Mouse (Mus musculus): ENCODE data around the gene Hist1h2ag.
A peak's percentile ranks its signal among the peaks of the same experiment; 100 is the strongest.
"Not testable (repeated sequence)": the region's sequence is repeated elsewhere in the genome, so short reads cannot be mapped to it uniquely, and the experiment has no call there.

The Hist1h2ag gene

GRCm38 (mm10) chr13:22042568-22043502 lies at the start of gene Hist1h2ag, which contains the start of gene Hist1h2bj:
Gene Hist1h2ag, minus strand, starts transcription at chr13:22042944.
Gene Hist1h2bj, plus strand, starts transcription at chr13:22043214.
- peak; percentile 92 to 94 for DNase-seq

DNA sequence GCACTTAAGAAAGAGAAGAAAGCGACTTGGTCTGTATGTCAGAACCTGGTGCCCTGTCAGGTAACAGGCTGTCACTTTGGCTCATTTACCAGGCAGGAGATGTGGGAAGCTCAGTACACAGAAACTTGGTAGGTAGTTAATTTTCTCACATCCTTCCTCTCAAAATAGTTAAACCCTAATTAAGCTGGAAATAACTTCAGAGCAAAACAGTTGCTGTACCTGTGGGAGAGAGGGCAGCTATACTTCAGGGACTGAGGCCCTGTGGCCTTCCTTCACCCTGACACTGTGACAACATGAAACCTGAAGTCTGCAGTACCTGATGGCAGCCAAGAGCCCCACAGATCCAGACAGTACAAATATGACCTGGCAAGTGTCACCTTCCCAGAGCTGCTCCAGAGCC lies 41.4 kb upstream of the Hist1h2ag start, which contains the start of gene Vmn1r188:
Gene Vmn1r188 (plus strand): TSS at position 301 of the 400 bp plus-strand sequence.
- DNase-seq, result not testable (repeated sequence)

DNA sequence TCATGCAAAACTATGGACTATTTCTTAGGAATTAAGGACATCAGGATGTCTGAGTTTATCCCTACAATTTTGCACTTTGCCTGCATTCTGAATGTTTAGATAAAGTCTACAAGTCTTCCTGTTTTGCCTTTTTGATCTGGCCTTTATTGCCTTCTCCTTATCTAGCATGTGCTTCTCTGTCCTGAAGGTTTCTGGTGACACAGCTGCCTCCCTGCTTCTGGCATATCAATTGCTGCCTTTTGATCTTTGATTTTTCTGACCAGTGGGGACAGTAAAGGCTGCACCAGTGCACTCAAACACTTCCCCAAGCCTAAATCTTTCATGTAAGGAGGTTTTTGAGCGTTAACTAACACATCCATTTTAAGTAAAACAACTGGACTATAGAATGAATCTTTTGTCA lies 20.7 kb upstream of the Hist1h2ag start:
- DNase-seq, result no peak

- DNase-seq, result no peak
Measured at GRCm38 (mm10) chr13:22061422-22061821, 18.7 kb upstream of the Hist1h2ag start.

DNA sequence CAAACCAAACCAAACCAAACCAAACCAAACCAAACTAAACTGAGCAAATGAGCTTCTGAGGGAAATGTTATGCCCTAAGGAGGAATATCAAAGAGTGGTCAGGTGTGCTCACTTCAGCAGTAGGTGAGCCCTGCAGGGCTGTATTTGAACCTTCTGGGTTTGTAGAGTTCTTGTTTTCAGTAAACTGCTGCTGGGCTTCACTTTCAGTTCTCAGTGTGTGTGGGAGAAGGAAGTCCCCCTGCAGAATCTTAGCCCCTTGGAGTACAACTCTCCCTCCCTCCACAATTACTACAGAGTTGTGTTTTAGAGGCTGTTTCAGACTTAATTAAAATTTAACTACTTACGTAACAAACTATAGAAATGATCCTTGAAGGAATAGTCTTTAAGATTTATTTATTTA lies 11.0 kb upstream of the Hist1h2ag start:
- no peak for DNase-seq

GRCm38 (mm10) chr13:22051523-22051859 lies 8.7 kb upstream of the Hist1h2ag start:
- no peak for DNase-seq

- DNase-seq, result peak; percentile 79 to 87
Measured at GRCm38 (mm10) chr13:22050591-22051522, 8.1 kb upstream of the Hist1h2ag start.

GRCm38 (mm10) chr13:22049737-22050440 lies 7.1 kb upstream of the Hist1h2ag start:
- DNase-seq, result no peak

- DNase-seq, result no peak
Measured at GRCm38 (mm10) chr13:22049041-22049440, 6.3 kb upstream of the Hist1h2ag start.

DNA sequence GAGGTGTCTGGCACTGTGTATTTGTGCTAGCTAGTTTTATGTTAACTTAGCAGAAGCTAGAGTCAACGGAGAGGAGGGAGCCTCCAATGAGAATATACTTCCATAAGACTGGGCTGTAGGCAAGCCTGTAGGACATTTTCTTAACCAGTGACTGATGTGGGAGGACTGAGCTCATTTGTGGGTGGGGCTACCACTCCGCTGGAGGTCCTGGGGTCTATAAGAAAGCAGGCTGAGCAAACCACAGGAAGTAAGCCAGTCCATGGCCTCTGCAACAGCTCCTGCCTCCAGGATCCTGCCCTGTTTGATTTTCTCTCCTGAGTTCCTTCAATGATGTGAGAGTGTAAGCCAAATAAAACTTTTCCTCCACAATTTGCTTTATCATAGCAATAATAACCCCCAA lies 2.6 kb upstream of the Hist1h2ag start:
- DNase-seq, result no peak

- no peak for DNase-seq
Measured at GRCm38 (mm10) chr13:22044432-22045155, 1.9 kb upstream of the Hist1h2ag start.

DNA sequence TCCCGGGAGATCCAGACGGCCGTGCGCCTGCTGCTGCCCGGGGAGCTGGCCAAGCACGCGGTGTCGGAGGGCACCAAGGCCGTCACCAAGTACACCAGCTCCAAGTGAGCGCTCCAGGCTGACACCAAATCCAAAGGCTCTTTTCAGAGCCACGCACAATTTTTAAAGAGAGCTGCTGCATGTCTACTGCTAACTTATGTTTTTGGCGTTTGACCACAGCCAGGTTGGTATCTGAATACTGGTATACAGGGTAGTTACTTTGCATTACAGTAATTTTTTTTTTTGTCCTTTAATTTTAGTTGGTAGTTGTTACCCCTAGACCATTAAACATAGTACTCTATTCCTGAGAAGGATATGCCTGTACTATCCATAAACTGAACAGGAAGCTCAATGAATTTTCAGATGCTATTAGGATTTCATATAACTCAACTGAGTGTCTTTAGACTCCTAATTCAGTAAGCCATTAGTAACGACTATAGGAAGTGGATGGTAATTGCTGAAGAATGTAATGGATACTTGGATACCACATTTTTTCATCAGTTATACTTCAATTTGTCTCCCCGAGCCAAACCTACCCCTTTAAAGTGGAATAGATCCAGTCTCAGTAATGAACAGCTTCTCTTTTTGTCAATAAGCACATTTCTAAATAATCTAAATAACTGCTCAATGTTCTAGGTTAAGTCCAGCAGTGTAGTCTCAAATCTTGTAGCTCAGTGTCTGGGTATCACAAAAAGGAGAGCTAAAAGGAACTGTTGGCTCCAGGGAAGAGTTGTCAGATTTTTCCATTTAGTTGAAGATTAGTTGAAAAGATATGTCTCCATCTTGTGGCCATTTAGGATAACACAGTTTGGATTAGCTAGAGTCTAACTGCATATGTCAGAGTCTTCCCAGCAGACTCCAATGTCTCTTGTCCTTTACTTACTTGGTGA lies 1.0 kb upstream of the Hist1h2ag start:
- no peak for DNase-seq

GRCm38 (mm10) chr13:22041651-22042567 lies 835 bp downstream of the Hist1h2ag start:
- DNase-seq, result no peak

- DNase-seq, result peak; percentile 88 to 94
Measured at GRCm38 (mm10) chr13:22041142-22041536, 1.6 kb downstream of the Hist1h2ag start, which contains the start of gene Hist1h4i. Gene Hist1h4i, minus strand, starts transcription at chr13:22041362.

- DNase-seq, result no peak
Measured at GRCm38 (mm10) chr13:22040464-22041141, 2.1 kb downstream of the Hist1h2ag start.

GRCm38 (mm10) chr13:22039951-22040463 lies 2.7 kb downstream of the Hist1h2ag start:
- no peak for DNase-seq

DNA sequence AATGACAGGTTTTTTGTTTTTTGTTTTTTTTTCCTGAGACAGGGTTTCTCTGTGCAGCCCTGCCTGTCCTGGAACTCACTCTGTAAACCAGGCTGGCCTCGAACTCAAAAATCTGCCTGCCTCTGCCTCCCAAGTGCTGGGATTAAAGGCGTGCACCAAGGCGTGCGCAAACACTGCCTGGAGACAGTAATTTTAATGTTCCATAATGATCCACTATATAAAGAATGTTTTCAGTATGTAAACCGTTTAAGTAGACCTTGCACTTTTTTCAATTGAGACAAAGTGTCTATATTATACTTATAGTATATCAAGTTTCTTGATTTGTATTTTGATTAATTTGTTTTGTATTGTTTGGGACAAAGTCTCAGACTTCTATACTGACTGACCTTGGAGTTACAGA lies 3.4 kb downstream of the Hist1h2ag start:
- DNase-seq, result no peak

- DNase-seq, result no peak
Measured at GRCm38 (mm10) chr13:22037415-22037814, 5.3 kb downstream of the Hist1h2ag start.

GRCm38 (mm10) chr13:22036986-22037385 lies 5.8 kb downstream of the Hist1h2ag start:
- DNase-seq, result no peak
